Mouse (Mus musculus): ENCODE results near the gene Rfk.

The Rfk gene

GRCm38 (mm10) chr19:17385022-17385421 is 8.8 kb upstream of the Rfk start:
- no peak for DNase-seq (ENCODE audit: low spot score)

- no peak for DNase-seq (ENCODE audit: low spot score)
Observed at GRCm38 (mm10) chr19:17385426-17385825, 8.4 kb upstream of the Rfk start.

- DNase-seq (ENCODE audit: low spot score) = no peak
Observed at GRCm38 (mm10) chr19:17386424-17386823, 7.4 kb upstream of the Rfk start.

GRCm38 (mm10) chr19:17388404-17388803 is 5.4 kb upstream of the Rfk start:
- DNase-seq (ENCODE audit: low spot score) = no peak

- DNase-seq (ENCODE audit: low spot score) = no peak
Observed at GRCm38 (mm10) chr19:17392866-17393265, 977 bp upstream of the Rfk start.

GRCm38 (mm10) chr19:17396802-17397201 is 3.0 kb downstream of the Rfk start:
- no peak for DNase-seq (ENCODE audit: low spot score)

GRCm38 (mm10) chr19:17397922-17398321 is 4.1 kb downstream of the Rfk start:
- DNase-seq (ENCODE audit: low spot score) = no peak

GRCm38 (mm10) chr19:17399965-17400364 is 6.1 kb downstream of the Rfk start:
- no peak for DNase-seq (ENCODE audit: low spot score)

- no peak for DNase-seq (ENCODE audit: low spot score)
Observed at GRCm38 (mm10) chr19:17400571-17400970, 6.7 kb downstream of the Rfk start.

- no peak for DNase-seq (ENCODE audit: low spot score)
Observed at GRCm38 (mm10) chr19:17403175-17403574, 9.3 kb downstream of the Rfk start.

- no peak for DNase-seq (ENCODE audit: low spot score)
Observed at GRCm38 (mm10) chr19:17406823-17407222, 13.0 kb downstream of the Rfk start.

GRCm38 (mm10) chr19:17408591-17408990 is 14.7 kb downstream of the Rfk start:
- DNase-seq (ENCODE audit: low spot score) = no peak

GRCm38 (mm10) chr19:17409351-17409750 is 15.5 kb downstream of the Rfk start:
- no peak for DNase-seq (ENCODE audit: low spot score)

- DNase-seq (ENCODE audit: low spot score) = no peak
Observed at GRCm38 (mm10) chr19:17410465-17411065, 16.7 kb downstream of the Rfk start.

- DNase-seq (ENCODE audit: low spot score) = no peak
Observed at GRCm38 (mm10) chr19:17412915-17413459, 19.1 kb downstream of the Rfk start.

- DNase-seq (ENCODE audit: low spot score) = no peak
Observed at GRCm38 (mm10) chr19:17417855-17418254, 24.0 kb downstream of the Rfk start.

- DNase-seq (ENCODE audit: low spot score) = no peak
Observed at GRCm38 (mm10) chr19:17423306-17423705, 29.5 kb downstream of the Rfk start.

GRCm38 (mm10) chr19:17427824-17428560 is 34.1 kb downstream of the Rfk start:
- DNase-seq (ENCODE audit: low spot score) = no peak

GRCm38 (mm10) chr19:17428561-17428914 is 34.7 kb downstream of the Rfk start:
- DNase-seq (ENCODE audit: low spot score) = no peak

- DNase-seq (ENCODE audit: low spot score) = no peak
Observed at GRCm38 (mm10) chr19:17436651-17437050, 42.8 kb downstream of the Rfk start.

- DNase-seq (ENCODE audit: low spot score) = no peak
Observed at GRCm38 (mm10) chr19:17439476-17440189, 45.8 kb downstream of the Rfk start.

- DNase-seq (ENCODE audit: low spot score) = no peak
Observed at GRCm38 (mm10) chr19:17443581-17443980, 49.7 kb downstream of the Rfk start.
